Mouse (Mus musculus) limb, embryonic 14.5 days (tissue): ENCODE measurements at regions not wholly inside any gene's neighbourhood (a gene's known extent, or its start where the extent isn't known, plus 50 kb on each side); places are given as distances from the start of the nearest gene placed in this dataset.
A peak's percentile ranks its signal among the peaks of the same experiment; 100 is the strongest.

Experiments used
- ATAC-seq: fragments of 200-750 bp; cut with Nextera tagmentation; 2 replicates; pipeline ENCODE4 v1.8.0; 2017; ENCODE audit warnings: low read depth, moderate number of reproducible peaks, moderate TSS enrichment; ENCODE audit not compliant: low FRiP score
- DNase-seq: peaks from one replicate; pipeline ENCODE4 v3.0.0-alpha.2; 2015; ENCODE audit warnings: low spot score
- H3K27ac ChIP-seq: fragments of 300-500 bp; sonication (generic); replicated peaks from 2 replicates; pipeline ENCODE4 v1.5.1; 2014; ENCODE audit warnings: low read depth, mild to moderate bottlenecking, low read length, moderate library complexity, mixed read lengths
- H3K27me3 ChIP-seq: fragments of 300-500 bp; sonication (generic); 2 replicates; pipeline ENCODE4 v1.6.1; 2014; ENCODE audit warnings: low read length, mixed read lengths; ENCODE audit not compliant: control insufficient read depth, insufficient read depth
- H3K36me3 ChIP-seq: fragments of 300-500 bp; sonication (generic); 2 replicates; pipeline ENCODE4 v1.6.1; 2014; ENCODE audit warnings: mild to moderate bottlenecking, low read length, moderate library complexity, mixed read lengths; ENCODE audit not compliant: control insufficient read depth, insufficient read depth
- H3K4me1 ChIP-seq: fragments of 300-500 bp; sonication (generic); 2 replicates; pipeline ENCODE4 v1.6.1; 2014; ENCODE audit warnings: antibody characterized with exemption, low read length, mixed read lengths; ENCODE audit not compliant: control insufficient read depth, insufficient read depth
- H3K4me2 ChIP-seq: fragments of 300-500 bp; sonication (generic); replicated peaks from 2 replicates; pipeline ENCODE4 v1.6.1; 2014; ENCODE audit warnings: low read depth, mild to moderate bottlenecking, low read length, moderate library complexity; ENCODE audit not compliant: severe bottlenecking
- H3K4me3 ChIP-seq: fragments of 300-500 bp; sonication (generic); replicated peaks from 2 replicates; pipeline ENCODE4 v1.5.1; 2014; ENCODE audit warnings: low read length
- H3K9ac ChIP-seq: fragments of 300-500 bp; sonication (generic); 2 replicates; pipeline ENCODE4 v1.6.1; 2014; ENCODE audit warnings: mild to moderate bottlenecking, low read depth, low read length, moderate library complexity; ENCODE audit not compliant: severe bottlenecking
- H3K9me3 ChIP-seq: fragments of 300-500 bp; sonication (generic); 2 replicates; pipeline ENCODE4 v1.6.1; 2016; ENCODE audit warnings: low read length; ENCODE audit not compliant: control insufficient read depth
- POLR2A ChIP-seq: fragments of 200-500 bp; IDR thresholded peaks from 2 replicates; pipeline ENCODE4 v1.8.0; 2012; ENCODE audit warnings: inconsistent platforms, mild to moderate bottlenecking, moderate library complexity, borderline replicate concordance; ENCODE audit not compliant: insufficient read depth, insufficient read length; ENCODE audit errors: extremely low read depth
- WGBS: fragments of 180-500 bp; shearing (Covaris S2); extraction: QIAGEN DNeasy Blood & Tissue Kit; methylation state at CpG from one replicate; pipeline ENCODE4 v1.1.7; 2014; 5-methylcytosine and 5-hydroxymethylcytosine counted together

- DNase-seq (no peak), ATAC-seq (no peak)
- Histone ChIP-seq H3K4me3 (no peak overlapping the region), H3K4me2 (no peak overlapping the region), H3K4me1 (no peaks in the 10 kb centered on the region), H3K36me3 (no peaks in the 10 kb centered on the region), H3K27me3 (no peaks in the 10 kb centered on the region), H3K9ac (no peak overlapping the region), H3K9me3 (no peaks in the 10 kb centered on the region), H3K27ac (no peak overlapping the region)
- no peak for TF ChIP-seq POLR2A
- WGBS: 83% methylated on average over 1 of the region's 1 CpGs
Measured at GRCm38 (mm10) chr17:55298852-55299251, 146.3 kb upstream of the St6gal2 start.

- no peak overlapping the region for H3K27ac ChIP-seq
- no peak overlapping the region for H3K4me3 ChIP-seq
- ATAC-seq (no peak), DNase-seq (no peak)
- no peaks in the 10 kb centered on the region for H3K4me1 ChIP-seq
- WGBS: 92% methylated on average over 1 of the region's 1 CpGs
- no peaks in the 10 kb centered on the region for H3K36me3 ChIP-seq
- H3K4me2 ChIP-seq: no peak overlapping the region
- H3K27me3 ChIP-seq: no peaks in the 10 kb centered on the region
- TF ChIP-seq POLR2A: no peak
- H3K9me3 ChIP-seq: no peaks in the 10 kb centered on the region
- H3K9ac ChIP-seq: no peak overlapping the region
Measured at GRCm38 (mm10) chr17:55320959-55321358, 124.2 kb upstream of the St6gal2 start.

GRCm38 (mm10) chr17:55359305-55359704, 85.9 kb upstream of the St6gal2 start:
- Histone ChIP-seq H3K27ac (no peak overlapping the region), H3K9me3 (no peaks in the 10 kb centered on the region), H3K9ac (no peak overlapping the region), H3K36me3 (no peaks in the 10 kb centered on the region), H3K4me1 (no peaks in the 10 kb centered on the region), H3K27me3 (no peaks in the 10 kb centered on the region), H3K4me3 (no peak overlapping the region), H3K4me2 (no peak overlapping the region)
- DNase-seq (no peak), ATAC-seq (no peak)
- WGBS: 78% methylated on average over 6 of the region's 6 CpGs
- TF ChIP-seq POLR2A: no peak

GRCm38 (mm10) chr17:55367064-55367463, 78.1 kb upstream of the St6gal2 start:
- TF ChIP-seq POLR2A: no peak
- Histone ChIP-seq H3K4me1 (peaks cover 3% of the 10 kb centered on the region; the same call in 1 of the 2 replicates), H3K36me3 (no peaks in the 10 kb centered on the region), H3K4me3 (no peak overlapping the region), H3K27ac (no peak overlapping the region), H3K9ac (no peak overlapping the region), H3K27me3 (no peaks in the 10 kb centered on the region), H3K4me2 (no peak overlapping the region), H3K9me3 (no peaks in the 10 kb centered on the region)
- peak; percentile 65 for ATAC-seq
- DNase-seq: peak; percentile 67
- WGBS: 13% methylated on average over 1 of the region's 1 CpGs

- peak; percentile 53 for ATAC-seq
Measured at GRCm38 (mm10) chr17:55367464-55368207, 77.5 kb upstream of the St6gal2 start.

More at GRCm38 (mm10) chr17:55367464-55368207, 77.5 kb upstream of the St6gal2 start:
- Histone ChIP-seq H3K27me3 (no peaks in the 10 kb centered on the region), H3K9ac (no peak overlapping the region), H3K36me3 (no peaks in the 10 kb centered on the region), H3K9me3 (no peaks in the 10 kb centered on the region), H3K4me3 (no peak overlapping the region), H3K4me2 (no peak overlapping the region), H3K4me1 (peaks cover 3% of the 10 kb centered on the region; the same call in 1 of the 2 replicates), H3K27ac (no peak overlapping the region)
- DNase-seq: peak; percentile 12
- no peak for TF ChIP-seq POLR2A
- 64% methylated on average over 7 of the region's 7 CpGs for WGBS
